Mouse (Mus musculus): Measurements from ENCODE around the gene 5330417C22Rik.
"Not testable (repeated sequence)": the region's sequence is repeated elsewhere in the genome, so short reads cannot be mapped to it uniquely, and the experiment has no call there.

5330417C22Rik gene

DNA sequence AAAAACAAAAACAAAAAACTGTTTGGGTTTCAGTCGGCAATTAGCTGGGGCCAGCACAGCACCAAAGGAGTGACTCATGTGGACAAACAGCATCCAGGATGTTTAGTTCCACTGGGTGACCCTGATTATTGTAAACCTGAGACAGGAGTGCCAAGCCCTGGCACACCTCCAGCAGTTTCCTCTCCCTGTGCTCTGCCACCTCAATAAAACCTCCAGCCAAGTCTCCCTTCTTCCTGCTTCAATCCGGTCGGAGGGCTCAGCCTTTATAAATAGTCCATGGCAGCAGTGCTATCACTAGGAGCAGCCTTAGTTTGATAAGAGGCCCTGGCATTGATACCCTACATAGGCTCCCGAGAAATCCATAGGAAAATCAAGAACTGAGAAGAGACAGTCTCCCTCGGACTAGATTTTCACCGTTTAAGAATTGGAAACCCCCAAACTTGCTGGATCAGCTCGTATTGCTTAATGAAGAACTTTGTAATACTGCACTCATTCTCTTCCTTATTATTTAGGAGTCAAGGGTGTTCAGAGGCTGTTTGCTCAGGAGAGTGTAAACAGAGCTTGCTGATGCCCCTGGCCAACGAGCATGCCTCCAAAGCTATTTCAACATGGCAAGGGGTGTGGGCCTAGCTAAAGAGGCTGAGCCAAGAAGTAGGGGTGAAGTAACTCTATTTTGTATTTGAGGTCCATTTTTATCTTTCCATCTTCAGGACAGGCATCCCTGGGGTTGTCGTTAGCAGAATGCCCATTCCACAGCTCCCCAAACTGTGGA is 3.0 kb downstream of the 5330417C22Rik start:
- DNase-seq (ENCODE audit: low read depth in 1 of 2, low spot score in 2 of 2), result no peak

DNA sequence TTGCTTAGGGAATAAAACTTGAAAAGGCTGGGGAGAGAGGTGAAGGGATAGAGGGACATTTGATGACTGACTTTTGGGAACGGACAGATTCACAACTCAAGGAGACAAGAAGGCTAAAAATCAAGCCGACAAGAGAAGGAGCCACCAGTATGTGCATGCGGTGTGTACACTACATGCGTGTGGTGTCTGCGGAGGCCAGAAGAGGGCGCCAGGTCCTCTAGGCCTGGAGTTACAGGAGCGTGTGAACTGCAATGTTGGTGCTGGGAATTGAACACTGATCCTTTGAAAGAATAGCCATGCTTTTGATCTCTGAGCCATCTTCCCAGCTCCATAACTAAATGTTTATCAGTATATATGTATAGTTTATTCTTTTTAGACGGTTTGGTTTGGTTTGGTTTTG is 7.8 kb downstream of the 5330417C22Rik start:
- DNase-seq (ENCODE audit: low read depth in 1 of 2, low spot score in 2 of 2), result no peak

DNA sequence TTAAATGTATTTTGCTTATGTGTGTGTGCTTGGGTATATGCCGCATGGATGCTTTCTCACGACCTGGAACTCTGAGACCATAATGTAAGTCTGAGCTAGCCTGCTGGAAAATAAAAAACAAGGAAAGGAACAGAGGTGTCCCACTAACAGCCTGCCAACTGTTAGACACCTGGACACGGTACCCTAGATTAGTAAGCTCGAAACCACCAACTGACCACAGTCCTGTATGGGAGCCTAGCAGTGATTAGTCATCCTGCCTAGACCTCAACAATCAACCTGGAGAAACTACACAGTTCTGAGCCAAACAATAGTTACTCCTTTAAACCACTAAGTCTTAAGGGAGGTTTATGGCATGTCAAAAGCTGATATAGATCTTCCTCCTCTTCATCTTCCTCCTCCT is 12.9 kb downstream of the 5330417C22Rik start:
- no peak for DNase-seq (ENCODE audit: low read depth in 1 of 2, low spot score in 2 of 2)

DNA sequence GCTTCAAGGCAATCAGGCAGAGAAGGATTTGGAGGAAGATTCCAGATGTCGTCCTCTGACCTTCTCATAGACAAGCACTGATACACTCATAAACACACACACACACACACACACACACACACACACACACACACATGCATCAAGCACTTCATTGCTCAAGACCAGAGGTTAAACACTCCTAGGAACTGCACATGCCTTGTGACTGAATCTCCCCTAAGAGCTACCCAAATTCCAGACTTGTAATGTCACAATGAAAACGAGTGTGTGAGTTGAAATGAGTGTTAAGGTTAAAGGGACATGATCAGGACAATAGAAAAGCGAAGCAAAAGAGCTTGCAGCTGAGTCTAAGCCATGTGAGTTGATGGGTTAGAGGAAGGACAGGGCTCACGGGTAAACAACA is 18.1 kb downstream of the 5330417C22Rik start:
- no peak for DNase-seq (ENCODE audit: low read depth in 1 of 2, low spot score in 2 of 2)

DNA sequence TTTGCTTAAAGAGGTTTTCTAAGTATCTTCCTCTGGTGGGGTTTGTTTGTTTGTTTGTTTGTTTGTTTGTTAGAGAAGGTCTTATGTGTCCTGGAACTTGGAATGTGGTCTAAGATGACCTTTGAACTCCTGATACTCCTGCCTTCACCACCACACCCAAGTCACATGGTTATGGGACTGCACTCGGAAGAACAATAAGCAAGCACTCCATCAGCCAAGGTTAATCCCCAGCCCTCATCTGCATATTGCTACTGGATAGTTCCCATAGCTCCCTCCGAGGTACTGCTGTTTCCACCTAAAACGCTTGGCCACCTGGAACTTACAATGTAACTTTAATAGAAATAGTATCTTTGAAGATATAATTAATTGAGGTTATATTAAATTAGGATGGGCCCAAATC is 22.9 kb downstream of the 5330417C22Rik start:
- no peak for DNase-seq (ENCODE audit: low read depth in 1 of 2, low spot score in 2 of 2)

DNA sequence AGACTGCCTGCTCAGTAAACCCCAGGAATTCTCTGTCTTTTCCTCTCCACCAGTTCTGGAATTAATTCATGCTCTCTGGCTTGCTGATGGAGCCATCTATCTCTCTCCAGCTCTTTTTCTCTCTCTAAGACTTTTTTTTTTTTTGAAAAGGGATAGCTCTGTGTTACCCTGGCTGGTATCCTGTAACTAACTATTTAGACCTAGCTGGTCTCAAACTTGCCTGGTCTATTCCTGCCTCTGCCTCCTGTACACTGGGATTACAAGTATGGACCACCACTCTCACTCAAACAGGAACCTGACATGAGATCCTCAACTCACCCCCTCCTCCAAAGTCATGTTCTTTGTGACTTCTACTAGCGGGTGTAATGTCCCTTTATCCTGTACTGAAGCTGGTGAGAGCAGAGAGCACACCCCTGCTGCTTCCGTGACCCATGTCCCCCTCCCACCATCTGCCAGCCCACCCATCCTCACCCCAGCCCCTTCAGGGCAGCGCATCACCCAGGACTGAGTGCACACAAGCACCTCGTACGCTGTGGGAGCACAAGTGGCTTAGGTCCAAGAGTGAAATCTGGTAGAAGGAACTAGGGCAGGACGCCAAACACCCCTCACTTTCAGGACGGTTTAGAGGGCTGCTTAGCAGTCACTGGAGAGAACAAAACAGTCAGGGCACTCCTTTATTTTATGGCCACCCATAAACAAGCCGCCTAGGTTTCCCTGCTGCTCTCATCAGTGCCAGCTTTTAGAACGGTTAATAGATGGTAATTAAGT is 25.4 kb downstream of the 5330417C22Rik start:
- DNase-seq (ENCODE audit: low read depth in 1 of 2, low spot score in 2 of 2), result no peak

DNA sequence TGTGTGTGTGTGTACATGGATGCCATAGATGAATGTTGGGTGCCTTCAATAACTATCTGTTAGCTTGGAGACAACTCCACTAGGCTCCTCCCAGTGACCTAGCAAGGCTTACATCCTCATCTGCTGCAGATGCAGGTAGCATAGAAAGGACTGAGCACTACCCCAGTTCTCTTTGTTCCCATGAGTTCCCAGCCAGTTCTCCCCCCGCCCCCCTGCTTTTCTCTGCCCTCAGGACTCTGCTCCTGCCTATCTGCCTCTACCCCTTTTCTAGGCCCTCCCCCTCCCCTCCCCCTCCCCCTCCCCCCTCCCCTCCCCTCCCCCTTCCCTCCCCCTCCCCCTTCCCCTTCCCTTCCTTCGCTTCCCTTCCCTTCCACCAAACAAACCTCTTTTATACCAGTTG is 26.2 kb downstream of the 5330417C22Rik start:
- DNase-seq (ENCODE audit: low read depth in 1 of 2, low spot score in 2 of 2), result no peak

DNA sequence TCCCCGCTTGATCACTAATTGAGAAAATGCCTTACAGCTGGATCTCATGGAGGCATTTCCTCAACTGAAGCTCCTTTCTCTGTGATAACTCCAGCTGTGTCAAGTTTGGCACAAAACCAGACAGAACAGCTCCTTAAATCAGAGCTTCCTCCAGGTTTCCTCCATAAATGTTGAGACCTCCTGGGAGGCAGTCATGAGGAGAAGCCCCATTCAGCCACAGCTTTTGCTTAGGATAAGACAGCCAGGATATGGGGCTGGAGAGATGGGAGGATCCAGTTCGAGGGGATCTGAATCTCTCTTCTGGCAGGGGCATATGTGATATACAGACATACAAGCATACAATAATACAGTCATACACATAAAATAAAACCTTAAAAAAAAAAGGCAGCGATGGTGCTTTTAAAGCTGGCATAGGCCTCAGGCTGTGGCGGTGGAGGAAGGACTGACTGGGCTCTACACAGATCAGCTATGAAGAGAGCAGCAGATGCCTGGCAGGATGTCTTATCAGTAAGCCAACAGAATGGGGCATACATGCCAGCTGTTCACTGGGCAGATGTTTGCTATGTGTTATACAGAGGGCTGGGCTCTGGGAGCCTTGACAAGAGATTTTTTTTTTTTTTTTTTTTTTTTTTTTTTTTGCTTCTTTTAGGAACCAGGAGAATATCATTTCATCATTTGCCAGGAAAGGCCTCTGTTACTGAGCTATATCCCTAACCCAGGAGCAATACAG is 27.4 kb downstream of the 5330417C22Rik start:
- DNase-seq (ENCODE audit: low read depth in 1 of 2, low spot score in 2 of 2), result no peak

DNA sequence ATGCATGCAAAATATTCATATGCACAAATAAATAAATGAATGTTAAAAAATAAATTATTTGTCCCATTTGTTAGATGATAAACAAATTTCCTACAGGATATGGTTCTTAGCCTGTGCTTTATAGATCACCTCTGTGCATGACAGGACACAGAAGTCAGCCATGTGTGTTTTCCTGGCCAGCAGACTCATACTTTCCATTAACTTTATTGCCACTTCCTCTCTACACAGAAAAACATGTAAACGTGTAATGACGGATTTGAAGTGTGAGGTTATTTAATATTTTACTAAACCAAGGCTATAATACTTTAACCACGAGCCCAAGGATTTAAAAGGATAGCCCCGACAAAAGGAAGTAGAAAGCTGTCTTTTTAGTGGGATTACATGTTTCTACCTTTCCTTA is 32.4 kb downstream of the 5330417C22Rik start:
- no peak for DNase-seq (ENCODE audit: low read depth in 1 of 2, low spot score in 2 of 2)

DNA sequence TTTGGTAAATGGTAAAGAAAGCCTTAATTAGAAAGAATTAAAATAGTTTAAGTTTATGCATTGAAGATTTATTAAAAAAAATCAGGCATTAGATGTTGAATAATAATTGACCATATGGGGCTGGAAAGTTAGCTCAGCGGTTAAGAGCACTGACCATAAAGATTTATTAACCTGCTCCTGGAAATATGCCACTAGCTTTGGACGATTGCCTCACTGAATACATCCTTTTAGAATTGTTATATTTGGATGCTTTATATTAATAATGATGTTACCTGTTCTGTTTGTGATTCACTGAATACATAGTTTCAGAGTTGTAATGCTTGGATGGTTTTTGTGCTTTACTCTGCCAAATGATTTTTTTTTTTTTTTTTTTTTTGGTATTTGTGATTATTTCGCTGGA is 34.9 kb downstream of the 5330417C22Rik start:
- DNase-seq (ENCODE audit: low read depth in 1 of 2, low spot score in 2 of 2), result not testable (repeated sequence)

DNA sequence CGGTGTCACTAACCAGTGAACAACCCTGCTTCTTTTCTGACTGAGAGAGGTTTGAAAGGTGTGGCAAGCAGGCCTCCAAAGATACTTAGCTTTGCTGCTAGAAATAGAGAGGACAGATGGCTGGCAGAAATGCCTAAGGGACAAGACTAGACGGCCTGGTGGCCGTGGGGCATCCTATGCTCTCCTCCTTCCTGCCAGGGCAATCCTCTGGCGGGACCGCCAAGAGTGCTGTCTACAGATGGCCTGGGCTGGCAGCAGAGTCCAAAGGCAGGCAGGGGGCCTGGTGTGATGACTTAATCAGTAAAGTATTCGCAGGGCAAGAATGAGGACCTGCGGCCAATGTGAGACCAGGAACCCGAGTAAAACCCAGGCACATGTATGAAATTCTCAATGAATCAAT is 36.5 kb downstream of the 5330417C22Rik start:
- no peak for DNase-seq (ENCODE audit: low read depth in 1 of 2, low spot score in 2 of 2)

DNA sequence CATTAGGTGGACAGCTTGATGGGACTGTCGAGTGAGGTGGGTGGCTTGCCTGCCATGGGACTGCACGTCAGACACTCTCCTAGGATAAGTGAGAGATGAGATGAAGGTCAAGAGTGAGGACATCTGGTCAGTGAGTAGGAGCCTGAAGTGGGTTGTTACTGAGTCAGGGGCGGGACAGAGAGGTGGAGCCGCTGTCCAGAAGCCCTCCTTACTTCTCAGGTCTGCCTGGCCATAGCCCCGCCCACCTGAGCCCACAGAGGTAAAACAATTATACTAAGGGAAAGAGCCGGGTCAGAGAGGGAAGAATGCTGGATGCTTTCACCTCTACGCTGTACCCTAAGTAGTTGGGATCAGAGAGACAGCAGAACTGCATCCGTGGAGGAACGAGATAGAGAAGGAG is 38.7 kb downstream of the 5330417C22Rik start:
- no peak for DNase-seq (ENCODE audit: low read depth in 1 of 2, low spot score in 2 of 2)

DNA sequence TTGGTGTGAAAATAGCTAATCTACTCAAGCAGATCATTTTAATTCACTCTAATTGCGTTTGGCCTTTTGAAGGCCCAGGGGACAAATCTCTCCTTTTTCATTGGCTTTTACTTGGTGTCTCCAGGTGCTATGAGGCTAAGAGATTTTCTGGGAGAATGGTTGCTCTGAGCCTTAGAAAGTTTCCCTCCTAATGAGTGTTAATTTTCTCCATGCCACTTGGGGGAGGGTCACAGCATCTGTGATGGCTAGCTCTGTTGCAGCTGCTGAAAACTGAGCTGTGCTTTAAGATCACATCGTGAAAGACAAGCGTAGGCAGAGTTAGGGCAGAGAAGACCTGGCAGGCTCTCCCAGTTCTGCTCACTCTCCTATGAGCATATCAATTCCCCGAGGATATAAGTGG is 40.9 kb downstream of the 5330417C22Rik start:
- no peak for DNase-seq (ENCODE audit: low read depth in 1 of 2, low spot score in 2 of 2)

DNA sequence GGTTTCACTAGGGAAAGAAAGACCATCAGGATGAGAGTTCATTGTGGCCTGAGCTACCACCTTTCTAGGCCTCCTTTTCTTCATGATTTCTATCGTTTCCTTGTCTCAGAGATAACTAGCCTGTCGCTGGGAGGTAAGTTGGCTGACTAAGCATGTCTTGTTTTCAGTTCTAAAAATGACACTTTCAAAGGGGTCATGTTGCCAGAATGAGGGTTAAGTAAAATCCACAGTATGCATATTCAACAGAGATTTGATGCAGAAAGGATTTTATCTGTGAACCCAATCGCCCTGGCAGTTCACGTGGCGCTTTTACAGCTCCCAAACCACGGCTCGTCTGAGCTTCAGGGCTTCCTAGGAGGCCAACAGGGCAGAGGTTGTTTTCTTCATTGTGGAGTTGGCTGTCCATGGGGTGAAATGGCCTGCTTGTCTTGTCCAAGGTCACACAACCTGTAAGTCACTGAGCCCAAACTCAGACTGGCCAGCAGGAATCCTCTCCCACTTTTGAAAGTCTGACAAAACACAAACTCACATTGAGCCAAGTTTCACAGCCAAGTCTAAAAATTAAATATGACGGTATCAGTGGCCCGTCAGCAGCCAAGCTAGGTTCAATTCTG is 41.4 kb downstream of the 5330417C22Rik start:
- DNase-seq (ENCODE audit: low read depth in 1 of 2, low spot score in 2 of 2), result no peak

DNA sequence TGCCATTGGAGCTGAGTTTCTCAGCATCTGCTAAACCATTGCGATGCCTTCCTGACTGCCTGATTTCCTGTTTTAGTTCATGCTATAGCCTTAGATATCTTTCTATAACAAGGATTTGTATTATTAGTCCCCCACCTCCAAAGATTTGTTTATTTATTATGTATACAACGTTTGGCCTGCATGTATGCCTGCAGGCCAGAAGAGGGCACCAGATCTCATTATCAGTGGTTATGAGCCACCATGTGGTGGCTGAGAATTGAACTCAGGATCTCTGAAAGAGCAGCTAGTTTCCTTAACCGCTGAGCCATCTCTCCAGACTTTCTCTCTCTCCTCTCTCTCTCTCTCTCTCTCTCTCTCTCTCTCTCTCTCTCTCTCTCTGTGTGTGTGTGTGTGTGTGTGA is 46.4 kb downstream of the 5330417C22Rik start:
- DNase-seq (ENCODE audit: low read depth in 1 of 2, low spot score in 2 of 2), result no peak

DNA sequence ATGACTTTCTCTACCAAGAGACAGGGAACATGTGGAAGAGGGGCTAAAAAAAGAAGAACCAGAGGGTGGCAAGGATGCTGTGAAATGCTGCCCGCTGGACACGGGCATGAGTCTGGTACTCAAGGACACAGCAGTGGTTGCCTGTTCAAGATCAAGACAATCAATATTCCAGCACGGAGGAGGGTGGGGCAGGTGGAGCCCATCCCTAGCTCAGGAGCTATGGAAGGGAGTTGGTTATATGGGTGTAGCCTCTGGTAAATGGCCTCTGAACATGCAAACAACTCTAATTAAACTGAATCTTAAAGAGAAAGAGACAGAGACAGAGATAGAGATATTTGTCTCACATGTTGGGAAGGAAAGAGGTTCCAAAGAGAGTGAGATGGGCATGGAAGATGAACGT is 51.6 kb downstream of the 5330417C22Rik start:
- DNase-seq (ENCODE audit: low read depth in 1 of 2, low spot score in 2 of 2), result no peak

DNA sequence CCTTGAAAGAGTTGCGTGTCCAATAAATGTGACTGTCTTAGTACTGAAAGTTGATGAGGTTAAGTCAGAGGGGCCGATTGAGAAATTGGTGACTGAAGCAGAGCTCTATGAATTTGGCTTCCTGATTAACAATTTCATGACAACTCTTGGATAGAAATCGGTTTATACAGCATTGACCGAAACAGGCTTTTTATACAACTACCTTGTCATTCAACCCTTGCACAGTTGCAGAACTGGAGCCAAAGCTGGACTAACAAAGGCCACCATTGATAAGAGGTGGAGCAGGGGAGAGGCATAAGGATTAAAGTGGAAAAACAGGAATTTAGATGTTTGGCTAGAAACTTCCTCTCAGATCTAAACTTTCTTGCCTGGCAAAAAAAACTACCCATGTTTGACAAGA is 57.5 kb downstream of the 5330417C22Rik start:
- no peak for DNase-seq (ENCODE audit: low read depth in 1 of 2, low spot score in 2 of 2)

DNA sequence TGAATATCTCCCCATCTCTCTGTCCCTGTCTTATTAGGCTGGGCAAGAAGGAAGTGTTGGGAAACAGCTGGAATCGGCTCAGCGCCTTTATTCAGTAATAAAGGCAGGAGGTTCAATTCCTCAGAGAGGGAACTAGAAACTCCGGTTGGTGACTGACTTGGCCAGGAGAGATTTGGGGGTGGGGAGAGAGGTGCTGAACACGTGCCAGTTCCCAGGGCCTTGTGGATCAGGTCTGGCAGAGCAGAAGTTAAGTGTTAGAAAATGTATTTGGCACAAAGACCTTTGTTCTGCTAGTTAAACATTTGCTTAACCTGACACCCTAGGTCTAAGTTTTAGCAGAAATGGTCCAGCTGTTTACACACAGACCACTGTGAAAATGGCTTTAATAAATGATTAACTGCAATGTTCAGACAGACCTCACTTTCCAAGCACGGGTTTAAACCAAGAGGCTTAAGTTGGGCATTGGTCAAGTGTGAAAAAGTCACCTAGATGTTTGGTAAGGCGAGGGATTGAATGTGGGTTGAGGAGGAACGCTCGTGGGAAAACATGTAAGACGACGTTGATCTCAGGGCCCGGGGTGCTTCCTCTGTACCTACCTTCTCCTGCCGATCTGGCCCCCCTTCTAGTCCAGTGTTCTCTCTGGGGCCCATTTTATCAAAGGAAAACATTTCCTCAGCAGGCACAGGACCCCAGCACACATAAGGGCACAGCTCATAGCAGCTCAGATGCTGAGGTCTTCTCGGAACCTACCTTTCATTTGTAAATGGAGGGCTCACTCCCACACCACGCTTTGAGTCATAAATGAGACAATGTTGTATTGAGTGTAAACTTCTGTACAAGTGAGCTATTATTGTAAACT is 59.3 kb downstream of the 5330417C22Rik start:
- DNase-seq (ENCODE audit: low read depth in 1 of 2, low spot score in 2 of 2), result no peak

DNA sequence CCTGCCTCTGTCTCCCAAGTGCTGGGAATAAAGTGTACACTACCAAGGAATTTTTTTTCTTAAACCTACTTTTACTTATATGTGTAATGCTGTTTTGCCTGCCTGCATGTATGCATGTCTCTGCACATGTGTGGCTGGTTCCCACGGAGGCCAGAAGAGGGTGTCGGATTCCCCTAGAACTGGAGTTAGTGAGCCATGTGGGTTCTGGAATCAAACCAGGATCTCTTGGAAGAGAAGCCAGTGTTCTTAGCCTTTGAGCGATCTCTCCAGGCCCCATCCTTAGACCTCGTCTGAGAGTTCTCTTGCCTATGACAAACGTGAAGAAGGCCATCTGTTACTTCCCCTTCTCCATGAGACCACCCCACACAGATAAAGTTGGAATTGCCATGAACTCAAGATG is 60.8 kb downstream of the 5330417C22Rik start:
- DNase-seq (ENCODE audit: low read depth in 1 of 2, low spot score in 2 of 2), result no peak

DNA sequence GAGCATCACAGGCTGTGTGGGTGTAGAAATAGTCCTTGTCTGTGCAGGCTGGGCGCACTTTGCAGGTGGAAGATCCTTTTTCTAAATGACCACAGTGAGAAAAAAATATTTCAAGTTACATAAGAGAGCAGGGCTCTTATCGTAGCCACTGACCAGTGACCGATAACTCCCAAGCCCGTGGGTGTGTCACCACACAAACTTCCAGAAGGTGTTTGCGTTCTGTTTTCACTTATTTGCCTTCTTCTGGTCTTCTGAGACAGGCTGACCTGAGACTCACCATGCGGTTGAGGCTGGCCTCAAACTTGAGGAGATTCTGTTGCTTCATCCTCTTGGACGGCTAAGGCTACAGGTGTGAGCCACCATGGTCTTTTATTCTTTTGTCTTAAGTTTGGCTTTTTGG is 61.4 kb downstream of the 5330417C22Rik start:
- DNase-seq (ENCODE audit: low read depth in 1 of 2, low spot score in 2 of 2), result no peak

DNA sequence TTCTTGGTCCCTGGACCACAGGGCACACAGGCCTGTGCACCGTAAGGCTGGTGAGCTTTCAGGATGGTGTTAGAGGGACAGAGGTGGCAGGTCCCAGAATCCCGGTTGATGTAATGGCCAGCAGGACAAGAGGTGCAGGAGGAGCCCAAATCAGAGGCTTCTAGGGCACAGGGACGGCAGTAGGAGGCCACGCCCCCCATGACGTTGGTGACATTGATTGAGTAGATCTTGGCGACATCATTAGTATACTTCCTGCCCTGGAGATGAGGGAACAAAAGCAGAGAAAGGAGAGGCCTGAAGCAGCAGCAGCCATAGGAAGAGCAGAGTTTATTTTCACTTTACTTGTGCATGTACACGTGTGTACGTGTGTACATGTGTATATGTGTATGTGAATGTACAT is 68.6 kb downstream of the 5330417C22Rik start:
- DNase-seq (ENCODE audit: low read depth in 1 of 2, low spot score in 2 of 2), result no peak

All from monocyte, adult 2 months (primary cell).